Mouse (Mus musculus) testis, postnatal 14 days (tissue): ENCODE results near the gene Fbxo36.

Experiments used
- DNase-seq: peaks from one replicate; pipeline ENCODE4 v3.0.0; 2021; ENCODE audit warnings: low spot score

The Fbxo36 gene

DNA sequence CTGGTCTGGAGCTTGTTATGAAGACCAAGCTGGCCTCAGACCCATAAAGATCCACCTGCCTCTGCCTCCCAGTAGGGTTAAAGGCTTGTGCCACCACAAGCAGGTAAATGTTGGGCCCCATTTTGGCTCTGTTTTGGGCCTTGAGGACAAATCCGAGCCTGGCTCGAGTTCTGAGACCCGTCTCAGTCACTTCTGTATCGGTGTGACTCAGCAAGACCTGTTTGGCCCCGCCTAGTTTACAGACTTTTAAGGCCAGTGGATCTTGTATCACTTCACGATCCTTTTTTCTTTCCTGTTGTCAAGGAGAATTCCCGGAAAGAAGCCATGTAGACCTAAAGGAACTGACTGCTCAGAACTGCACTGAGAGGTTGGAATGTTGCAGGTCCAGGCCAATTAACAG, 50.9 kb downstream of the Fbxo36 start:
- DNase-seq = no peak

GRCm38 (mm10) chr1:84891746-84892145, 52.1 kb downstream of the Fbxo36 start:
- peak; percentile 51 for DNase-seq

- no peak for DNase-seq
Measured at GRCm38 (mm10) chr1:84897364-84897763, 57.7 kb downstream of the Fbxo36 start.

DNA sequence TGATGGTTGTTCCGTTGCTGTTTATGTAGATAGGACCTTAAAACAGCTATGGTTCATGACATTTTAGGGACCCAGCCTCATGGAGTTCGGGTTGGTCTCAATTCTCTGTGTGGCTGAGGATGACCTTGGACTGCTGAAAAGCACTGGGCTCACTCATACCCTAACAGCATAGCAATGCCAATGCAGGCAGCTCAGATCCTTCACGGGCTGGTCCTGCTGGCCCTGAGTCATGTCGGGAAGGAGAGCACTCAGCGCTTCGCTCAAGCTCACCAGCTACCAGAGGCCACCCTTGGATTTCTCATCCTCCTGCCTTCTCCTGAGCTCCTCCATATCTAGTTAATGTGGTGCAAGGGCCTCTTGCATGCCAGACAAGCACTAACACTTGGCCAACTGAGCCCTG, 59.5 kb downstream of the Fbxo36 start:
- no peak for DNase-seq

DNA sequence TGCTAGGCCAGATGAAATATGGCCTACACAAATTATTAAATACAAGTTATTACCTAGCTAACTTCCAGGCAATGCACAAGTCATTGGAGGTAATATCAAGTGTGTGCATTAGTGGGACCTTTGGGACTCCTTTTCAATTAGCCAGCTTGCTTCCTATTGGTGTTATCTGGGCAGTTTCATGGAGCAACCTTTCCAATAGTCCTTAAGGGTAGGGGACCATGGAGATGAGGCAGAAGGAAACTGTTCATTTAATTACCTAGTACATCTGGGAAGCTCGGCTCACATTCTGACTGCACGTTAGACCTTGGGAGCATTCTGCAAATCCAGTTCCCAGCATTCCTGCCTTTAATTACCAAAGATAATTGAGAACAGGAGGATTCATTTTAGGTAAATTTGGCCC, 64.8 kb downstream of the Fbxo36 start:
- DNase-seq = no peak

- no peak for DNase-seq
Measured at GRCm38 (mm10) chr1:84910177-84910804, 70.7 kb downstream of the Fbxo36 start.

DNA sequence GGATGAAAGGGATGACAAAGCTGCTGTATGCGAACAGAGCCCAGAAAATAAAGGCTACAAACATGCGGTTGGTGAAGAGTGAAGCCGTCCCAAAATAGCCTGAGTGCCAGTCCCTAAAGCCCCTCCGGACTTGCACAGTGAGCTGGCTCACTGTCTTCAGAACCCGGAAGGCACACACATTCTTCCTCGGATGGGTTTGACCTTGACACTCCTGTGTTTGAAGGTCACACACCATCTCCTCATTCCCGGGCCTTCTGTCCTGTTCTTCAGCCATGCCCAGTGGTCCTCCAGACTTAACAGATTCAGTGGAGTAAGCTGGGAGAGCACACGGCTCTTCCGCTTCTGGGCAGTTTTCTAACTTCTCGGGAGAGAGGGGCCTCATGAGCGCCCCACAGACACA, 72.9 kb downstream of the Fbxo36 start:
- DNase-seq = no peak

GRCm38 (mm10) chr1:84915010-84915409, 75.4 kb downstream of the Fbxo36 start:
- DNase-seq = no peak

GRCm38 (mm10) chr1:84918865-84919264, 79.2 kb downstream of the Fbxo36 start:
- DNase-seq = no peak

DNA sequence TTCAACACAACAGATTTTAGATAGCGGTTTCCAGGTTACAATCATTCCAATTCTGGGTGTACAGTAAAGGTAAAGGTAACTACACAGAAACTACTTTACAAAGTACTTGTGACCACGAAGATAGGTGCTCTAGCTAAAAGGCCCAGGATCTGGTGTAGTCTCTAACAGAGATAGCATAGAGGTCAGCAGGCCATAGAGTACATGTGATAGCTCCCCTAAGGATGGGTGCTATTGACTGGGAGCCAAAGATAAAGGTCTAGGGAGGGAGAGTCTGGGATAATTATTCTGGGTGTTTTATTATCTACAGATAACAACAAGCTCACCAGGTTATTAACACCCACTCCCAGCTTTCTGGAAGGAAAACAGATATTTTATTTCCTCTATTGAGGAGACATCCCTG, 83.8 kb downstream of the Fbxo36 start:
- DNase-seq = no peak

GRCm38 (mm10) chr1:84924134-84924533, 84.5 kb downstream of the Fbxo36 start:
- no peak for DNase-seq

DNA sequence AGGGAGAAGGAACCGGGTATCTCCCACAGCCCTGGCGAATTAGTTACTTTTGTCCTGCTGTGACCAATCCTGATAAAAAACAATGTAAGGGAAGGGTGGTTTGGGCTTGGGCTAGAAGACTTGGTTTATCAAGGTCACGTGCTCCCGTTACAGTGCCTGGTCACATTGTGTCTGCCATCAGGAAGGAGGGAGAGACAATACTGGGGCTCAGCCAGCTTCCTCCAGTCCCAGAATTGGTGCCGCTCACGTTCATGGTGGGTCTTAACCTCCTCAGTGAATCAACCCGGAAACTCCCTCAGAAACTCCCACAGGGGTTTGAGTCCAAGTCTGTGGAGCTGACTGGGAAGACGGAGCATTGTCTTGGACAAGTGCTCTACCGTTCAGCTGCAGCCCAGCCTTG, 86.0 kb downstream of the Fbxo36 start:
- peak; percentile 68 for DNase-seq

GRCm38 (mm10) chr1:84933472-84934150, 94.0 kb downstream of the Fbxo36 start:
- peak; percentile 81 for DNase-seq

DNA sequence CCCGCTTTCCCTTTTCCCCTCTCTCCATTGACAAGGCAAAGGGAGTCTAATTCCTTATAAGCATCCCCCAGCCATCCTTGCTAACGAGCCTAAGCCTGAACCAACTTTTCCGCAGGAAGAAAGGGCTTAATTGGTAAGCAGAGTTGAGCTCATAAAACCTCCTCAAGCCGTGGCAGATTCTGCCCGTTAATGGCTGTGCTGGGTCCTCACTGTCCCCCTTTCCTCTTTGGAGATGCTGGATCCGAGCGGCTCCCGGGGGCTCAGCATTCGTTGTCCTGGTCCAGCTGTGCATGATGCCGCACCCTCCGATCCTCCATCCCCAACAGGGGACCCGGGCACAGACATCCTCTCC, 94.5 kb downstream of the Fbxo36 start:
- no peak for DNase-seq

- peak; percentile 20 for DNase-seq
Measured at GRCm38 (mm10) chr1:84934503-84935333, 95.1 kb downstream of the Fbxo36 start, which contains the start of gene Slc16a14. Gene Slc16a14, minus strand, starts transcription at chr1:84935134.

DNA sequence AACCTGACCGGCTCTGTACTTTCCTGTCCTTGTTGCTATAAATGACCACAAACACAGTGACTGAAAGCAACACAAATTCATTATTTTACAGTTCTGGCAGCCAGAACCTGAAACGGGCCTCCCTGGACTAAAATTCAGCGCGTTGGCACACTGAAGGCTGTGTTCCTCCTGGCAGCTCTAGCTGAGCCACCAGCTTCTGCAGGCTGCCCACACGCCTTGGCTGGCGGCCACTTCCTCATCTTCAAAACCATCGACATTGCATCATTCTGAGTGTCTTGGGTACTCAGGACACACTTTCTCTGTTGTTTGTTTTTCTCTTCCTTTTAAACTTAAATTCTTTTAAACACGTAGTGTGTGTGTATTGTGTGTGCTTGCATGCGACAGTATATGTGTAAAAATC, 96.0 kb downstream of the Fbxo36 start:
- peak; percentile 35 for DNase-seq

DNA sequence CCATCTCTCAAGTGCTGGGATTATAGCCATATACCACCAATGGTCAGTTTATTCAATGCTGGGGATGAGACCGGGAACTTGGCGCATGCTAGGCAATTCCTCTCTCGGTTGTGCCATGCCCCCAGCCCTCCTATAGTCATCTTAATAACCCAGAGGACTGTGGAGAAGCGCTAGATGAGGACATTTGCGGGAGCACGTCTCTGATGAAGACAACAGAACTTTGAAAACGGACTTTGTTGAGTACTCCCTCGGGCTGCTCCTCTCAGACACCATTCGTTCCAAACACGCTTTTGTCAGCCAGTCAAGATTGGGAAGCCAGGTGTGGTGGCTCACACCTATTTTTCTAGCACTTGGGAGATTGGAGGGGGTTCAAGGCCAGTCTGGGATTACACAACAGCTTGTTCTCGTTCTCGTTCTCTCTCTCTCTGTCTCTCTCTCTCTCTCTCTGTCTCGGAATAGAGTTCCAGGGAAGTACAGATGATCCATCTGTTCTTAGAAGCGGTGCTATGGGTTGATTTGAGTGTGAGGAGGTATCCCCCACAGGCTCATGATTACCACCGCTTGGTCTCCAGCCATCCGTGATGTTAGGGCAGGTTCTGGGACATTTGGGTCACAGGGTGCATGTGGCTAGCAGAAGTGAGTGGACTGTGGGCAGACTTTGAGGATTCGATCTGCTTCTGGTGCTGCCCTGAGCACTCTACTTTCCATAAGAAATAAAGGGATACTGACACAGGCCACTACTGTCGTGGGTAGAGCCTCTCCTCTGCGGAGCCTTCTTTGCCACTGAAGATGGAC, 97.3 kb downstream of the Fbxo36 start:
- no peak for DNase-seq

DNA sequence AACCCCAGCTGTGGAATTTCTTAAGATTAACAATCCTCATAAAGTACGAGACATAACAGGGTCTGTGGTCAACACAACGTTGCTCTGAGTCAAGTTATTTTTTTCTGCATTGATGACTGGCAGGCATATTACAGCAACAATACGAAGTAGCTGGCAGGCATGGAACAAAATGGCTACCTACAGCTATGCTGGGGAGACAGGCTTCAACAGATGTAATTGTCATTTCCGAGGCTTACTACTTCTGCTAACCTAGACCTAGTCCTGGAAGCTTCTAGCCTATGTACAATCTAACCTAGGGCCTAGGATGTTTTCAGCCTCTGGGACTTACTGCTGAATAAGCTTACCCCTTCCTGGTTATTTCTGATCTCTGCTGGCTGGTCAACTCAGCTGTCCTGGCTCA, 99.8 kb downstream of the Fbxo36 start:
- no peak for DNase-seq

DNA sequence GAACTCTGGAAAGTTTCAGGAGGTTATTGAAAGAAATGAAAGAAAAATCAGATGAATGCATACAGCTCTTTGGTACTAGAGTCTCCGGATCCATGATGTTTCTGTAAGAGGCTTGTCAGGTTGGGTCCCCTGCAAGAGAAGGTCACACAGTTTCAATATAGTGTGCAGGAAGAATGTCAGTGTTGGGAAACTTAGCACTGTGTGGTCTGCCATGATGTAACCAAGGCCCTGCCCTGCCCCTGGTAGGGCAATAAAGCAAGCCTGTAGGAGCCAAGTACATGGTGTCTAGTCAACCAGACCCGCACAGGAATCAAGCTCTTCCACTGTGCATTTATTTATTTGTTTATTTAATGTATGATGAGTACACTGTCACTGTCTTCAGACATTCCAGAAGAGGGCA, 100.7 kb downstream of the Fbxo36 start:
- no peak for DNase-seq

- no peak for DNase-seq
Measured at GRCm38 (mm10) chr1:84942666-84943065, 103.0 kb downstream of the Fbxo36 start.

DNA sequence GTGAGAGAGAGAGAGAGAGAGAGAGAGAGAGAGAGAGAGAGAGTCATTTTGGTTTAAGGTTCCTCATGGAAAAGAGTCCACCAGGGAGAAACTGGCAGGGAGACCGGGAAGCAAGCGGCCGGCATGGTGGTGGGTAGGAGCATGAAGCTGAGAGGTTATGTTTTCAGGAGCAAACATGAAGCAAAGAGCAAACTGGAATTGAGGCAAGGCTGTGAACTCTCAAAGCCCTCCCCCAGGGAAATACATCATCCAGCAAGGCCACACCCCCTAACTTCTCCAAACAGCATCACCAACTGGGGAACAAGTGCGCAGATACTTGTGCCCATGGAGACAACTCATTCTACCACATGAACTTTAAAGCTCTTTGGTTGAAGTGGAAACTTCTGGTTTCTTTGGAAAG, 103.9 kb downstream of the Fbxo36 start:
- no peak for DNase-seq

GRCm38 (mm10) chr1:84945950-84946349, 106.3 kb downstream of the Fbxo36 start:
- no peak for DNase-seq
